Mouse (Mus musculus) olfactory bulb, adult 2 months (tissue): Measurements from ENCODE around the gene Ndrg3. TPM values are rescaled to one million over a fixed set of nuclear protein-coding genes. Genes with fewer than 3 reads are reported as not detected.
"Not testable (repeated sequence)": the region's sequence is repeated elsewhere in the genome, so short reads cannot be mapped to it uniquely, and the experiment has no call there.

Experiments used
- H3K27ac ChIP-seq: fragments of 200-500 bp; 2 replicates; pipeline ENCODE4 v1.5.1; 2012; ENCODE audit warnings: low read depth, low read length; ENCODE audit not compliant: insufficient read depth
- H3K4me1 ChIP-seq: fragments of 200-500 bp; 2 replicates; pipeline ENCODE4 v1.6.1; 2012; ENCODE audit warnings: low read length; ENCODE audit not compliant: control insufficient read depth, insufficient read depth
- H3K4me3 ChIP-seq: fragments of 200-500 bp; 2 replicates; pipeline ENCODE4 v1.5.1; 2012; ENCODE audit warnings: mild to moderate bottlenecking, low read depth, low read length, moderate library complexity; ENCODE audit not compliant: insufficient read depth
- CTCF ChIP-seq: fragments of 200-500 bp; IDR thresholded peaks from 2 replicates; pipeline ENCODE4 v1.5.1; 2012; ENCODE audit warnings: low read depth, mild to moderate bottlenecking, low read length, moderate library complexity; ENCODE audit not compliant: insufficient read depth
- POLR2A ChIP-seq: fragments of 200-500 bp; IDR thresholded peaks from 2 replicates; pipeline ENCODE4 v1.6.1; 2012; ENCODE audit warnings: mild to moderate bottlenecking, low read depth, low read length, moderate library complexity; ENCODE audit not compliant: insufficient read depth
- WGBS: fragments of 180-500 bp; shearing (Covaris S2); methylation state at CpG from one replicate; pipeline ENCODE4 v1.1.7; 2018; 5-methylcytosine and 5-hydroxymethylcytosine counted together
- polyA plus RNA-seq: library from polyadenylated mRNA; stranded (reverse); fragments of >200 nt; gene quantifications from 2 replicates; pipeline ENCODE4 v1.2.4, GENCODE M21; 2012; ENCODE audit warnings: low replicate concordance; ENCODE audit not compliant: missing spikeins, insufficient read depth, insufficient read length

The Ndrg3 gene
- polyA plus RNA-seq, 1 experiment = 187 TPM

DNA sequence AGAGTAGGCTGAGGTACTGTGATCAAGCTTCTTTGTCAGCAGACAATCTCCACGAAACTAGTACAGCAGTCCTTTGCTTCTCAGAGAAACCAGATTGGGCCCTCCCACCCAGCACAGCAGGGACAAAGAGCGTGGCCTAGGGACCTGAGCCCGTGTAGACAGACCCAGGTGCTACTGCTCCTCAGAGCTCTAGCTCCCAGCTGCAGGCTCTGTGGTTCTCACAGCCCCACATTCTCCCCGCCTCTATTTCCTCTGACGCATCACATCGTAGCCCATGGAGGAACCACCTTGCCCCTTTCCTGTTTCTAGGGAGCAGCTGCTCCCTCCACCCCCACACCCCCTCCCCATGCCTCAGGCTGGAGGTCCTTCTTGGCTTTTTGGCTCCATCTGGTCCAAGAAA is 104.8 kb downstream of the Ndrg3 start, which contains the start of gene Sla2:
Gene Sla2 (minus strand): TSS at position 176 of the 400 bp plus-strand sequence.
- WGBS = 64% methylated on average over 6 of the region's 6 CpGs
- H3K27ac ChIP-seq = no peak within 1 kb of the TSS
- TF ChIP-seq CTCF (no peak), POLR2A (no peak)
- peaks cover 3% of the 10 kb centered on the region; the same call in 1 of the 2 replicates for H3K4me1 ChIP-seq
- no peak within 1 kb of the TSS; the same call in 1 of the 2 replicates for H3K4me3 ChIP-seq

DNA sequence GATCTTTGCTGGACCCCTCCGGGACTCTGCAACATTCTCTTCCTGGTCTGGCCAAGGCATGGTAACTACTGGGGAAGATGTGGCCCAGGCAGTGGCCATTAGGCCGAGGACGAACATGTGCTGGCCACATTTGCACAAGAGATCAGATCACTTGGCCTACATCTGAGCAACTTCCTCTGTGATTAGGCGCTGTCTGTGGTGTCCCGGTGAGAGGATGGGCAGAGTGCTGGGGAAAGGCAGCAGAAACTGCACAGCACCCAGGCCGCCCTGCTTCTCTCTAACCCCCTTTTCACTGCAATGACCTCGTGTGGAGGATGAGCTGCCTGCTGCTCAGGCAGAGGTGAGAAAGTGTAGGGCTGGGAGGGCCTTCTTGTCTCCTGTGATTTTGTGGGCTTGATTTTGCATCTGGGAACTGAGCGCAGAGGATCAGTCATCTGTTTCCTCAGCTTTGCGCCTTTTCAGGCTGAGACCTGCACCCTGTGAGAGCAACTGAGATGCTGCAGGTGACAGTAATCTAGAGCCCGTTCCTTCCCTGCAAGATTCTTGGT is 105.7 kb downstream of the Ndrg3 start:
- no peak overlapping the region for H3K27ac ChIP-seq
- H3K4me1 ChIP-seq = peaks cover 3% of the 10 kb centered on the region; the same call in 1 of the 2 replicates
- no peak for TF ChIP-seq CTCF
- no peak overlapping the region; the same call in 1 of the 2 replicates for H3K4me3 ChIP-seq
- 87% methylated on average over 10 of the region's 10 CpGs for WGBS

GRCm38 (mm10) chr2:156885666-156886065 is 106.2 kb downstream of the Ndrg3 start:
- H3K4me1 ChIP-seq, H3K27ac ChIP-seq: not testable (repeated sequence)
- 76% methylated on average over 2 of the region's 2 CpGs for WGBS

DNA sequence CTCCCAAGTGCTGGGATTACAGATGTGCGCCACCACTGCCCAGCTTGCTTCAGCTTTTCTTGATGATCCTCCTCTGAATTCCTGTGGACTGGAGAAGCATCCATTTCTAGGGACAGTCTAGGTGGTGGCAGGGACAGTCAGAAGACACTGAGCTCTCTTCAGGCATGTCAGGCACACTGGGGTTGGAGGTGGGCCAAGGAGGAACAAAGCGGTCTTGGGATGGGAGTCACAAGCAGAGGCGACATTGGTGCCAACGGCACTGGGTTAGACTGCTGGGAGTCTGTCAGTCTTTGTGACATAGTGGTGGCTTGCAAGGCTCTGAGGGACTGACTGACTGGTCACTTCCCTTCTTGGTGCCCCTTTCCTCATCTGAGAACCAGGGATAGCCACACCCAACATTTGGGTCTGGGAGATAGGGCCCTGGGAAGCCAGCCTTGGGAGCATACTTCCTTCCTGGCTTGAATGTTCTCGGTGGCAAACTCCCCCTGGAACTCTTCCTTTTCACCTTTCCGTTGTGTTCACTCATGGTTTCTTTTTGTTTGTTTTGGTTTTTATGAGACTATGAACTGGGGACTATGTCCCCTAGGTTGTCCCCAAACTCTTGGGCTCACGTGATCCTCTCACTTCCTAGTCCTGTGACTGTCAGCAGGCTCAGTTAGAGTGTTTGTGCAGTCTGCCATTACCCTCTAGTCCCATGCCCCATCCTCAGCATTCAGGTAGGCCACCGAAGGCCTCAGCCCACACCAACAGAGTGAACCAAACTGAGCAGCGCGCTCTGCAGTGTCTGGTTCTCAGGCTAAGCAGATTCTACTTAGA is 107.3 kb downstream of the Ndrg3 start:
- TF ChIP-seq POLR2A (no peak), CTCF (no peak)

More at GRCm38 (mm10) chr2:156885666-156886065, 106.2 kb downstream of the Ndrg3 start:
- H3K4me3 ChIP-seq = not testable (repeated sequence)

GRCm38 (mm10) chr2:156882431-156883001 is 109.3 kb downstream of the Ndrg3 start:
- TF ChIP-seq CTCF = no peak
- no peak for TF ChIP-seq POLR2A

More for the DNA sequence above, 107.3 kb downstream of the Ndrg3 start:
- 89% methylated on average over 10 of the region's 10 CpGs for WGBS
- Histone ChIP-seq H3K4me3 (no peak overlapping the region), H3K27ac (no peak overlapping the region), H3K4me1 (peaks cover 3% of the 10 kb centered on the region; the same call in 1 of the 2 replicates)

GRCm38 (mm10) chr2:156879541-156879940 is 112.3 kb downstream of the Ndrg3 start:
- 82% methylated on average over 3 of the region's 3 CpGs for WGBS
- TF ChIP-seq POLR2A (no peak), CTCF (no peak)
- H3K27ac ChIP-seq = no peak overlapping the region
- no peaks in the 10 kb centered on the region for H3K4me1 ChIP-seq
- H3K4me3 ChIP-seq = no peak overlapping the region

More at GRCm38 (mm10) chr2:156882431-156883001, 109.3 kb downstream of the Ndrg3 start:
- 58% methylated on average over 10 of the region's 10 CpGs for WGBS
- peaks cover 3% of the 10 kb centered on the region; the same call in 1 of the 2 replicates for H3K4me1 ChIP-seq
- no peak overlapping the region for H3K27ac ChIP-seq
- H3K4me3 ChIP-seq = no peak overlapping the region

- Histone ChIP-seq H3K27ac (no peak overlapping the region), H3K4me1 (no peaks in the 10 kb centered on the region), H3K4me3 (no peak overlapping the region)
- TF ChIP-seq POLR2A (no peak), CTCF (no peak)
- WGBS = 71% methylated on average over 9 of the region's 9 CpGs
Observed at GRCm38 (mm10) chr2:156877726-156878125, 114.1 kb downstream of the Ndrg3 start.

Other genes starting within 250 kb of the Ndrg3 start
- not detected in 2 replicates for gene Myl9, start 216.6 kb downstream of the Ndrg3 start, polyA plus RNA-seq
- gene Tgif2, start 152.0 kb downstream of the Ndrg3 start, polyA plus RNA-seq = not detected in 2 replicates
- gene 4930518I15Rik, start 134.1 kb downstream of the Ndrg3 start, polyA plus RNA-seq = not detected in 2 replicates
- not detected in 2 replicates for gene Rab5if, start 128.9 kb downstream of the Ndrg3 start, polyA plus RNA-seq
- not detected in 2 replicates for gene Sla2, start 104.9 kb downstream of the Ndrg3 start, polyA plus RNA-seq
- not detected in 2 replicates for gene Dsn1, start 15.1 kb upstream of the Ndrg3 start, polyA plus RNA-seq
- gene Soga1, start 87.2 kb upstream of the Ndrg3 start, polyA plus RNA-seq = not detected in 2 replicates
- not detected in 2 replicates for gene Tldc2, start 95.0 kb upstream of the Ndrg3 start, polyA plus RNA-seq
- not detected in 2 replicates for gene Samhd1, start 143.2 kb upstream of the Ndrg3 start, polyA plus RNA-seq
- not detected in 2 replicates for gene Rbl1, start 212.5 kb upstream of the Ndrg3 start, polyA plus RNA-seq